Mouse (Mus musculus) midbrain, embryonic 10.5 days (tissue): ENCODE results near the gene Gm49333. TPM values are rescaled to one million over a fixed set of nuclear protein-coding genes. Genes with fewer than 3 reads are reported as not detected.
A peak's percentile ranks its signal among the peaks of the same experiment; 100 is the strongest.

Experiments
- DNase-seq: peaks from one replicate; pipeline ENCODE4 v3.0.0-alpha.2; 2017; ENCODE audit warnings: low spot score
- H3K27ac ChIP-seq: fragments of 300-500 bp; sonication (generic); replicated peaks from 2 replicates; pipeline ENCODE4 v1.5.1; 2016; ENCODE audit warnings: mild to moderate bottlenecking
- H3K27me3 ChIP-seq: fragments of 300-500 bp; sonication (generic); 2 replicates; pipeline ENCODE4 v1.6.1; 2016; ENCODE audit warnings: low read depth, mild to moderate bottlenecking; ENCODE audit not compliant: poor library complexity, severe bottlenecking
- H3K36me3 ChIP-seq: fragments of 300-500 bp; sonication (generic); 2 replicates; pipeline ENCODE4 v1.6.1; 2016; ENCODE audit warnings: mild to moderate bottlenecking, moderate library complexity
- H3K4me1 ChIP-seq: fragments of 300-500 bp; sonication (generic); 2 replicates; pipeline ENCODE4 v1.6.1; 2016
- H3K4me3 ChIP-seq: fragments of 300-500 bp; sonication (generic); 2 replicates; pipeline ENCODE4 v1.5.1; 2016; ENCODE audit warnings: mild to moderate bottlenecking, moderate library complexity
- H3K9me3 ChIP-seq: fragments of 300-500 bp; sonication (generic); replicated peaks from 2 replicates; pipeline ENCODE4 v1.6.1; 2016; ENCODE audit warnings: mild to moderate bottlenecking
- WGBS: fragments of 180-500 bp; shearing (Covaris S2); methylation state at CpG from one replicate; pipeline ENCODE4 v1.1.7; 2016; 5-methylcytosine and 5-hydroxymethylcytosine counted together
- polyA plus RNA-seq: library from polyadenylated mRNA; unstranded; fragments of >200 nt; fragmentation: Nextera tagmentation; extraction: Ambion mirVana; gene quantifications from 2 replicates; pipeline ENCODE4 v1.2.1, GENCODE M21; 2016

The Gm49333 gene
- polyA plus RNA-seq = not detected in 2 replicates

GRCm38 (mm10) chr16:20611357-20612227, at the start of gene Gm49333, which contains the start of the genes Eef1akmt4 and Alg3:
Gene Gm49333 (plus strand): TSS chr16:20611610.
Gene Eef1akmt4 (plus strand): TSS chr16:20611593.
Gene Alg3 (minus strand): TSS chr16:20611735.
- Histone ChIP-seq H3K9me3 (no peaks in the 10 kb centered on the region), H3K4me1 (peaks cover 37% of the 10 kb centered on the region), H3K36me3 (peaks cover 33% of the 10 kb centered on the region), H3K4me3 (peak within 1 kb of the TSS; percentile 91), H3K27ac (peak within 1 kb of the TSS; percentile 96), H3K27me3 (no peaks in the 10 kb centered on the region)
- WGBS = 2% methylated on average over 41 of the region's 41 CpGs
- DNase-seq = peak; percentile 90

GRCm38 (mm10) chr16:20565075-20565474, 46.3 kb upstream of the Gm49333 start:
- no peaks in the 10 kb centered on the region for H3K27me3 ChIP-seq
- 65% methylated on average over 1 of the region's 1 CpGs for WGBS
- H3K4me3 ChIP-seq = no peak overlapping the region
- H3K4me1 ChIP-seq = no peaks in the 10 kb centered on the region
- H3K9me3 ChIP-seq = no peaks in the 10 kb centered on the region
- DNase-seq = no peak
- peaks cover 33% of the 10 kb centered on the region for H3K36me3 ChIP-seq
- no peak overlapping the region for H3K27ac ChIP-seq

- H3K36me3 ChIP-seq = no peaks in the 10 kb centered on the region
- under 1% methylated on average over 24 of the region's 24 CpGs for WGBS
- peaks cover 64% of the 10 kb centered on the region for H3K27me3 ChIP-seq
- peaks cover 24% of the 10 kb centered on the region for H3K4me1 ChIP-seq
- peak; percentile 62 for DNase-seq
- H3K9me3 ChIP-seq = no peaks in the 10 kb centered on the region
- H3K27ac ChIP-seq = peak within 1 kb of the TSS; percentile 66
- H3K4me3 ChIP-seq = peak within 1 kb of the TSS; percentile 67
These were observed 22.0 kb upstream of the Gm49333 start, which contains the start of gene Vwa5b2 for GRCm38 (mm10) chr16:20589366-20589938. Gene Vwa5b2 (plus strand): TSS chr16:20589471.

GRCm38 (mm10) chr16:20589939-20590679, 21.3 kb upstream of the Gm49333 start:
- peaks cover 24% of the 10 kb centered on the region for H3K4me1 ChIP-seq
- H3K4me3 ChIP-seq = peak overlapping the region; percentile 67
- H3K27me3 ChIP-seq = peaks cover 71% of the 10 kb centered on the region
- H3K9me3 ChIP-seq = no peaks in the 10 kb centered on the region
- no peaks in the 10 kb centered on the region for H3K36me3 ChIP-seq
- H3K27ac ChIP-seq = peak overlapping the region; percentile 66
- under 1% methylated on average over 39 of the region's 39 CpGs for WGBS
- no peak for DNase-seq

- Histone ChIP-seq H3K27me3 (peaks cover 76% of the 10 kb centered on the region), H3K4me3 (peak overlapping the region; percentile 67), H3K27ac (no peak overlapping the region), H3K36me3 (no peaks in the 10 kb centered on the region), H3K9me3 (no peaks in the 10 kb centered on the region), H3K4me1 (peaks cover 24% of the 10 kb centered on the region)
- DNase-seq = peak; percentile 40
- WGBS = 2% methylated on average over 17 of the region's 17 CpGs
These were observed 20.8 kb upstream of the Gm49333 start for GRCm38 (mm10) chr16:20590680-20591038.

GRCm38 (mm10) chr16:20591076-20591705, 20.2 kb upstream of the Gm49333 start:
- Histone ChIP-seq H3K9me3 (no peaks in the 10 kb centered on the region), H3K27ac (no peak overlapping the region), H3K36me3 (no peaks in the 10 kb centered on the region), H3K27me3 (peaks cover 82% of the 10 kb centered on the region), H3K4me3 (peak overlapping the region; percentile 67), H3K4me1 (peaks cover 24% of the 10 kb centered on the region)
- 5% methylated on average over 48 of the region's 48 CpGs for WGBS
- peak; percentile 29 for DNase-seq

- no peak for DNase-seq
- Histone ChIP-seq H3K36me3 (no peaks in the 10 kb centered on the region), H3K4me1 (peaks cover 13% of the 10 kb centered on the region), H3K9me3 (no peaks in the 10 kb centered on the region), H3K4me3 (no peak overlapping the region), H3K27ac (no peak overlapping the region), H3K27me3 (peaks cover 61% of the 10 kb centered on the region)
- WGBS = 84% methylated on average over 7 of the region's 7 CpGs
These were observed 16.2 kb upstream of the Gm49333 start for GRCm38 (mm10) chr16:20595060-20595673.

- Histone ChIP-seq H3K36me3 (no peaks in the 10 kb centered on the region), H3K4me1 (peaks cover 8% of the 10 kb centered on the region), H3K9me3 (no peaks in the 10 kb centered on the region), H3K27ac (no peak overlapping the region), H3K27me3 (peaks cover 55% of the 10 kb centered on the region), H3K4me3 (no peak overlapping the region)
- no peak for DNase-seq
- WGBS = 84% methylated on average over 4 of the region's 4 CpGs
These were observed 15.7 kb upstream of the Gm49333 start for GRCm38 (mm10) chr16:20595737-20596136.

GRCm38 (mm10) chr16:20596687-20597441, 14.5 kb upstream of the Gm49333 start:
- Histone ChIP-seq H3K27me3 (peaks cover 44% of the 10 kb centered on the region), H3K27ac (no peak overlapping the region), H3K36me3 (no peaks in the 10 kb centered on the region), H3K9me3 (no peaks in the 10 kb centered on the region), H3K4me3 (no peak overlapping the region), H3K4me1 (no peaks in the 10 kb centered on the region)
- WGBS = 71% methylated on average over 7 of the region's 7 CpGs
- DNase-seq = no peak

GRCm38 (mm10) chr16:20600511-20600910, 10.9 kb upstream of the Gm49333 start:
- 81% methylated on average over 5 of the region's 5 CpGs for WGBS
- Histone ChIP-seq H3K27me3 (peaks cover 8% of the 10 kb centered on the region), H3K27ac (no peak overlapping the region), H3K4me1 (no peaks in the 10 kb centered on the region), H3K36me3 (peaks cover 19% of the 10 kb centered on the region), H3K4me3 (no peak overlapping the region), H3K9me3 (no peaks in the 10 kb centered on the region)
- DNase-seq = no peak

- Histone ChIP-seq H3K36me3 (peaks cover 56% of the 10 kb centered on the region), H3K9me3 (no peaks in the 10 kb centered on the region), H3K27me3 (no peaks in the 10 kb centered on the region), H3K27ac (no peak overlapping the region), H3K4me3 (no peak overlapping the region), H3K4me1 (peaks cover 15% of the 10 kb centered on the region)
- DNase-seq = no peak
- 89% methylated on average over 9 of the region's 9 CpGs for WGBS
These were observed 6.7 kb upstream of the Gm49333 start for GRCm38 (mm10) chr16:20604705-20605104.
